In the genomic region with DNA sequence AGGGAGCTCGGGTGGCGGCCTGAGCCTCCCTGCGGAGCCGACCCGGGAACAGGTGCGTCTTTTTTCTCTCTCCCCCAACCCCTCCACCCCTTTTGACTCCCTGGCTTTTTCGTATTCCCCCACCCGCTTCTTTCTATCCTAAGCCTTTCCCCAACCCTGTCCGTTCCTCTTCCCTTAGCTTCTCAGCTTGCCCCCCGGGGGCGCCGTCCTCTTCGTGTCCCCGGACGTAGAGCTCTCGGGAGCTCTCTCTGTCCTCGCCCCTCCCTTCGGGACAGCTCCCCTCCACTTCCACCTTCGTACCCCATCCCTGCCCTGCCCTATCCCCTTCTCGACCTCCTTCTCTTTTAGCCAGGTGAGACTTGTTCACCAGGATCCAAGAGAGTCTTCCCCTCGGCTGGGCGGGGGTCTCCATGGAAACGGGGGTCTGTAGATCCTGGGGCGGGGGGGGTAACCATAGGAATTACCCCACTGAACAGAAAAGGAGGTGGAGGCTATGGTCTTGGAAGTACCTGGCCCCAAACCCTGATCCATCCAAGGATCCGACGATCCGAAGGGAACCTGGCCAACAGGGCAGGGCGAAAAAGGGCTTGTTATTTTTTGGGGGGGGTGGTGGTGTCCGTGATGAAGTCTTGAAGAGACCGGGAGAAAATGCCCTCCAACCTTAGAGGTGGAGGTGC, we compare ENCODE assay signal across 8 mouse cellular contexts. TPM values are rescaled to one million over a fixed set of nuclear protein-coding genes. Genes with fewer than 3 reads are reported as not detected.
DNase-seq lines count a peak whose midpoint lies in the region; ATAC-seq and TF ChIP-seq lines count a peak whose summit lies in the region.

No protein-coding gene starts in this region.

- peak; percentile 11 for ATAC-seq in neural tube, embryonic 11.5 days (ENCODE audit: insufficient read depth, low FRiP score, low TSS enrichment)
- no peak for ATAC-seq in heart, postnatal 0 days (ENCODE audit: insufficient read depth, low read depth)
- ATAC-seq in liver, embryonic 13.5 days (ENCODE audit: low read depth), result no peak

- H3K27ac ChIP-seq in neural tube, embryonic 11.5 days (ENCODE audit: low read depth, low read length), result peak overlapping the region; percentile 39; the same call in 1 of the 2 replicates
- peak overlapping the region; percentile 55 for H3K27ac ChIP-seq in heart, postnatal 0 days (ENCODE audit: low read depth)
- peak overlapping the region; percentile 88 for H3K27ac ChIP-seq in liver, embryonic 13.5 days

- peak; percentile 2 for DNase-seq in adrenal gland, postnatal 10 days
- no peak for DNase-seq in adrenal gland, postnatal 25 days
- peak; percentile 36 for DNase-seq in neural tube, embryonic 11.5 days (ENCODE audit: low spot score)
- DNase-seq in neural tube, embryonic 10.5 days (ENCODE audit: extremely low spot score, low spot score), result no peak
- DNase-seq in heart, postnatal 0 days (ENCODE audit: low spot score), result no peak
- DNase-seq in liver, embryonic 13.5 days, result peak; percentile 5
- DNase-seq in retina, postnatal 1 day, result peak; percentile 52
- DNase-seq in frontal cortex, postnatal 36 days (ENCODE audit: low spot score in 2 of 2), result no peak

- TF ChIP-seq EP300 in heart, postnatal 0 days (IDR thresholded peaks at IDR 0.05; ENCODE audit: low read depth), result no peak

- no peaks in the 10 kb centered on the region for H3K9me3 ChIP-seq in neural tube, embryonic 11.5 days (ENCODE audit: control insufficient read depth, low read length)
- no peaks in the 10 kb centered on the region for H3K9me3 ChIP-seq in heart, postnatal 0 days (replicated peaks; ENCODE audit: control insufficient read depth, low read length)
- no peaks in the 10 kb centered on the region for H3K9me3 ChIP-seq in liver, embryonic 13.5 days (replicated peaks)

- WGBS in neural tube, embryonic 11.5 days, result 11% methylated on average over 27 of the region's 30 CpGs
- WGBS in heart, postnatal 0 days, result 12% methylated on average over 28 of the region's 30 CpGs
- 10% methylated on average over 30 of the region's 30 CpGs for WGBS in liver, embryonic 13.5 days (ENCODE audit: insufficient replicate concordance)

- H3K4me1 ChIP-seq in neural tube, embryonic 11.5 days (ENCODE audit: control insufficient read depth, insufficient read depth, low read length), result no peaks in the 10 kb centered on the region; the same call in 1 of the 2 replicates
- no peaks in the 10 kb centered on the region for H3K4me1 ChIP-seq in heart, postnatal 0 days (ENCODE audit: control insufficient read depth, insufficient read depth)
- H3K4me1 ChIP-seq in liver, embryonic 13.5 days (replicated peaks), result peaks cover 35% of the 10 kb centered on the region

- H3K9ac ChIP-seq in neural tube, embryonic 11.5 days (ENCODE audit: low read length), result peak overlapping the region; percentile 47
- H3K9ac ChIP-seq in heart, postnatal 0 days (replicated peaks; ENCODE audit: low read depth, low read length), result peak overlapping the region; percentile 59
- H3K9ac ChIP-seq in liver, embryonic 13.5 days, result peak overlapping the region; percentile 80

- H3K27me3 ChIP-seq in neural tube, embryonic 11.5 days (ENCODE audit: control insufficient read depth, insufficient read depth, low read length), result no peaks in the 10 kb centered on the region
- H3K27me3 ChIP-seq in heart, postnatal 0 days (ENCODE audit: control insufficient read depth, insufficient read depth, low read length), result no peaks in the 10 kb centered on the region
- H3K27me3 ChIP-seq in liver, embryonic 13.5 days, result peaks cover 48% of the 10 kb centered on the region

- no peaks in the 10 kb centered on the region for H3K36me3 ChIP-seq in neural tube, embryonic 11.5 days (ENCODE audit: control insufficient read depth, insufficient read depth, low read length)
- H3K36me3 ChIP-seq in heart, postnatal 0 days (replicated peaks; ENCODE audit: control insufficient read depth, insufficient read depth, low read length), result no peaks in the 10 kb centered on the region
- H3K36me3 ChIP-seq in liver, embryonic 13.5 days, result no peaks in the 10 kb centered on the region

- H3K4me3 ChIP-seq in neural tube, embryonic 11.5 days (ENCODE audit: low read depth, low read length), result peak overlapping the region; percentile 52
- H3K4me3 ChIP-seq in heart, postnatal 0 days (ENCODE audit: low read depth, low read length), result peak overlapping the region; percentile 63
- H3K4me3 ChIP-seq in liver, embryonic 13.5 days (replicated peaks), result peak overlapping the region; percentile 72

- no peak for TF ChIP-seq CTCF in heart, postnatal 0 days (IDR thresholded peaks at IDR 0.05; ENCODE audit: low read depth)

- peak overlapping the region; percentile 63 for H3K4me2 ChIP-seq in neural tube, embryonic 11.5 days (ENCODE audit: low read depth)
- peak overlapping the region; percentile 87 for H3K4me2 ChIP-seq in heart, postnatal 0 days (ENCODE audit: low read depth, low read length)
- H3K4me2 ChIP-seq in liver, embryonic 13.5 days, result peak overlapping the region; percentile 89

RNA-seq across cellular contexts. Expression of a gene that starts 2.9 kb away (rescaled TPM):
- 10 to 100 TPM in 1 of 2 experiments, 1 to 10 TPM in 1; 9.9 to 12.6 TPM for total RNA-seq in adrenal gland, postnatal 10 days (2021)
- total RNA-seq in adrenal gland, postnatal 25 days (2021), result 14.1 and 16.9 TPM in 2 replicates
- polyA plus RNA-seq in neural tube, embryonic 11.5 days (2014; fragmentation: Nextera tagmentation; extraction: Ambion mirVana), result 5.1 and 5.7 TPM in 2 replicates
- total RNA-seq in heart, postnatal 0 days (2014; rRNA removed; ENCODE audit: low replicate concordance), result 4.3 and 7.2 TPM in 2 replicates
- 2.0 TPM in 2 replicates for polyA plus RNA-seq in heart, postnatal 0 days (2015; fragmentation: Nextera tagmentation; extraction: Ambion mirVana)
- 2.8 TPM in 2 replicates for polyA plus RNA-seq in liver, embryonic 13.5 days (2015; fragmentation: Nextera tagmentation; extraction: Ambion mirVana)

Comparison
In these comparisons a context has a peak if more than half of its experiments do, and no peak if none do; other contexts are left out.
1. DNase-seq: peak in adrenal gland, postnatal 10 days (single experiment), neural tube, embryonic 11.5 days (single experiment), liver, embryonic 13.5 days (single experiment) and retina, postnatal 1 day (single experiment); none in adrenal gland, postnatal 25 days (single experiment), neural tube, embryonic 10.5 days (single experiment), heart, postnatal 0 days (single experiment) and frontal cortex, postnatal 36 days (0 of 2).
2. Peak in every context shown above with its lines, with median percentiles within 50 percentile points of each other: H3K27ac ChIP-seq, H3K4me2 ChIP-seq, H3K4me3 ChIP-seq and H3K9ac ChIP-seq.